Mouse (Mus musculus) WW6 (cell line): ENCODE results near the gene Crip2.

Source experiments
- DNase-seq: peaks from one replicate; pipeline ENCODE4 v3.0.0-alpha.2; 2013; ENCODE audit warnings: low read depth, low spot score

Gene Crip2

DNA sequence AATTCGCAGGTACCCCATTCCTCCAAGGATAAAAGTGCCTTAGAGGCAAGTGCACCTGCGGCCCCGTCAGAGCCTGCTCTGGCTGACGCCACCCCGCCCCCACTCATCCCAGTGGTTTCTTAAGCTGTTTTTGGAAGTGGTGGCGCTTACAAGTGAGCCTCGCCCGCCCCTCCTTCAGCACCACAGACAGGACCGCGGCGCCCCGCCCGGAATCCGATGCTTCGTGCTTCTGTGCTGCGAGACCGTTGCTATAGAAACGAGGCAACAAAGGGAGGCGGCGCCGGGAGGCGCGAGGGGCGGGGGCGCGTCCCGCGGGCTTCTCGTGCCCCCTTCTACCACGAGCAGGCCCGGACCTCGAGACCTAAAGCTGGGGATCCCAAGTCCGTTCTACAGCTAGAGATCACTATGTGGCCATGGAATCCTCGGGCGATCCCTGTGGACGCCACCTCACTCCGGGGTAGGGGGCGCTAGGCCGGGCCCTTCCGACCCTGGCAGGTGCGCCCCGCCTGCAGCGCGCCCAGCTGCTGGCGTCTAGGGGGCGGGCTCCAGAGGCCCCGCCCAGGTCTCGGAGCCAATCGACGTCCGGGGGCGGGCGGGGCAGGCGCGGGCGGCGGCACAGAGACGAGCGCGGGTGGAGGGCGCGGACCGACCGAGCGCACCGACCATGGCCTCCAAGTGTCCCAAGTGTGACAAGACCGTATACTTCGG, at the start of gene Crip2:
Gene Crip2 (plus strand): TSS at position 329 of the 708 bp plus-strand sequence.
- DNase-seq: peak; percentile 83

DNA sequence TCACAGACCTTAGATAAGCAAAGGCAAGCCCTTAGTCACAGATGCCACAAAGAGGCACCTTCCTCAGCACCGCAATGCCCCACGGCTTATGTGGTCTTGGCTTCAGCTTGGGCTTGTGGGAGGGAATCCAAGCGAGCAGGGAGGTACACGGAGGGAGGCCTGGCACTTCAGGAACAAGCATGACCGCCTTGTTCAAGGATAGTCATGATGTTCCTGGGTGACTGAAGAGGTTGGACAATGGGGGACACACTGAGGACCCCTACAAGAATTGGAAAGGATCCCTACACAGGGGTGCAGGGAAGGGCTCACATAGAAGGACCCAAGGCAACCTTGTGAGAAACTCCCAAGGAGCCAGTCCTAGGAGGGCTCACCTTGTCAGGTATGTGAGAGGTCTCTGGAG, 43.0 kb upstream of the Crip2 start:
- DNase-seq: no peak

DNA sequence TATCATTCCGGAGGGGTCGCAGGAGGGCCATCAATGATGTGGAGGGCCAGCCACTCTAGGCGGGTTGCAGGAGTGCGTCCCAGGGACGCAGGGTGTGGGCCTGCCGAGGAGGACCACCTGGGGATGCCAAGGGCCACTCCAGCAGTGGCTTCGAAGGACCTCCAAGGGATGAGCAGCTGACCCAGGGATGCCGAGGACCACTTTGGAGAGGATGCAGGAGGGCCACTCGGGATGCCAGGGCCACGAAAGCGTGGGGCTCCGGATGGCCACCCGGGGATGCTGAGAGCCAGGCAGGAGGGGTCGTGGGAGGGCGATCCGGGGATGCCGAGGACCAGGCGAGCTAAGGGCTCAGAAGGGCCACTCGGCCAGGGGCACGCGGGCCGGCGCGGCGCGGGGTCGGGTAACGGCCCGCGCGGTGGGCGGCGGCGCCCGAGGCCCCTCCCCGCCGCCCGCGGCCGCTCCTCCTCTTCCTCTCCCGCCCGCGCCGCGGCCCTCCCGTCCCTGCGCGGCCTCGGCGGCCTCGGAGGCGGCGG, 42.2 kb upstream of the Crip2 start, which contains the start of gene Mta1:
Gene Mta1 (plus strand): TSS at position 530 of the 533 bp plus-strand sequence.
- DNase-seq: no peak

DNA sequence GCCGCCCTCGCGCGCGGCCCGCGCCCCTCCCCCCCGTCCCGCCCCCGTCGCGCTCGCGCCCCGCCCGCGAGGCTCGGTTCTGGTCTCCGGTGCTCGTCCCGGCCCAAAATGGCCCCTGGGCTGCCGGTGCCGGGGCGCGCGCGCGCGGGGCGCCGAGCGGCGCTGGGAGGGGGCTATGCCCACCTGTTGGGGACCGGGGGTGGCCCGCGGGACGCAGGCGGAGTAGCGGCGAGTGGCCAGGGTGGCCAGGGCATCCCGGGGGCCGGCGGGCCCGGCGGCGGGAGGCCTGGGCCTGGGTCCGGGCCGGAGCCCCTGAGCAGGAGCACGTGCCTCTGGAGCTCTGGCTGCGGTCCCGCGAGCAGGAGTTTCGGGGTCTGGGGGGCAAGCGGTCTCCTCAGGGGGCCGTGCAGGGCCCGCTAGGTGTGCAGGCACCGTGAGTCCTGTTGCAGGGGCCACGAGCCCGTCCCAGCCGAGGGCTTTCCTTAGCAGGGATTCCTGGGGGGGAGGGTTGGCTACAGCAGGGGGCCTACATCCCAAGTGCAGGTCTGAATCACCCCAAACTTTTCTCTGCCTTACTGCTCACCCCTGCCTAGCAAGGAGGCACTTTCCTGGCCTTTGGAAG, 41.4 kb upstream of the Crip2 start:
- no peak for DNase-seq

DNA sequence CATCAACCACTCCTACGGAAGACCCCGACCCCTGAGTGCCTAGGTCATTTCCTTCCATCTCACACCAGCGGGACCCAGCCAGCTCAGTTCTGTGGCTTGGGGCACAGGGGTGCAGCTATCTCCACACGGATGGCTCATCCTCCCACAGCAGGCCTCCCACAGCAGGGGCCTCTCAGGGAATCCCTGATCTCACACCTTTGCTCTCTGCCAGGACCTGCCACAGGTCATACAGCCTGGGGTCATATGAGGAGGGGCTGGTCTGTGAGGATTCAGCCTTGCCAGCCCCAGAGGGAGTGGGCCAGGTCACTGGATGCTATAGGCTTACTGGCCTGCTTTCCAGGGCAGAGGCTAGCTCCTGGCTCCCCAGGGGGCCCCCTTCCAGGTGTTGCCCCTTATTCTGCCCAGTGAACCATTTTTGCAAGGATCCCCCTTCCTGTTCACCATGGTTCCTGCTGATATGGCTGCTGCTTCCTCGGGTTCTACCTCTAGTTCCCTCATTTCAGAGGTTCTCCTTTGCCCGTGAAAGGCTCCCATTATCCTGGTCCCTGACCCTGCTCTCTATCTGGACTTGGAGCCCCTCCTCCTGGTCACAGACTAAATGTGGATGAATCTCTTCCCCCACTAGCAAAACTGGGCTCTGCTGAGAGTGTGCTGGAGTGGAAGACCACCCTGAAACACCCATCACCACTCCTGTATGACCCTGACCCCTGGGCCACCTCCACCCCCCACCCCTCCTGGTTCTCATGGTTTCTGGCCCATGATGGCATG, 40.4 kb upstream of the Crip2 start:
- no peak for DNase-seq

DNA sequence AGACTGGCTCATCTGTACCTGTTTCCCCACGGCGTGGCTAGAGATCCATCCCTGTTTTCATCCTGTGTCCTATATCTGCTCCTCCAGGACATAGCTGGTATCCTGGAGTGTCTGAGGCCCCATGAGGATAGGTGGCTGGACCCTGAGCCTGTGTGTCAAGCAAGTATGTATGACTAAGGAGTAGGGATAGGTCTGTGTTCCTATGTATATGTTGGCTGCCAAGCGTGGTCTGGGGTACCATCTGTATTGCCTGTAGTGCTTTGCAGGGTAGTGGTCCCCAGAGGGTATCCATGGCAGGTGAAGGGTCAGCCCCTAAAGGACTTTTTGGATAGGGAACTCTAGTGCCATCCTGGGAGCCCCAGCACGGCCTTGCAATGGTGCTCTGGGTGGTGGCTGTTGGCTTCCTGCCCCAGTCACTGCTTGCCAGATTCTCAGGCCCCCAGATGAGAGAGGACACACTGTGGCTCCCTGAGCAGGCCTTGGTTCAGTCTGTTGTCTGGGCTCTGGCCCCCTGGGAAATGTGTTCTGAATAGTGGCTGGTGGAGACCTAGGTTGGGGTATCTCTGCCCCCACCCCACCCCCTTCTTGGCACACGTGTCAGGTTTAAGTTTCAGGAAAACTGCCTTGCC, 39.5 kb upstream of the Crip2 start:
- no peak for DNase-seq

DNA sequence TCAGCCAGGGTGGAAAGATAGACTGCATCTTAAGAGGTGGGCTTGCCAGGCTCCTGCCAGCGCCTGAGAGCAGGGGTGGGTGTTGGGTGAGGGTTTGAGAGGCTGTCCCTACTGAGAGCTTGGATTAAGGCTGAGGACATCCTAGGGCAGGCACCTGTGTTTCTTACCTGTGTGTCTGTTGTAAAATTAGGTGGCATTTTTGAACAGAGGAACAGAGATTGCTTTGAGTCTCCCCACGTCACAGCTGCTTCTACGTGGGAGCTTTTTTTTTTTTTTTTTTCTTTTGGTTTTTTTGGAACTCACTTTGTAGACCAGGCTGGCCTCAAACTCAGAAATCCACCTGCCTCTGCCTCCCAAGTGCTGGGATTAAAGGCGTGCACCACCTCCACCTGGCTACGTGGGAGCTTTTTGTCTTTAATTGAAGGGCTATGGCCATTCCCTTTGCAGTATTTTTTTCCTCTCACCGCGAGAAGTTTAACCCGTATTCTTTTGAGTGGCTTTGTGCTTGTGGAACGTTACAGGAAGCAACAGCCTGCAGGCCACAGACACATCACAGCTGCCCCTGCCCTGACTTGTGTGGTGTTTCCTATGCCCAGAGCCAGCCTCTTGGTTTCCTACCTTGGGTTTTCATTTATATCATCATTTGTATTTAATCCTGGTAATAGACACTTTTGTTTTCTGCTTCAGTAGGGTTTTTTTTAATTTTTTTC, 38.6 kb upstream of the Crip2 start:
- DNase-seq: no peak

DNA sequence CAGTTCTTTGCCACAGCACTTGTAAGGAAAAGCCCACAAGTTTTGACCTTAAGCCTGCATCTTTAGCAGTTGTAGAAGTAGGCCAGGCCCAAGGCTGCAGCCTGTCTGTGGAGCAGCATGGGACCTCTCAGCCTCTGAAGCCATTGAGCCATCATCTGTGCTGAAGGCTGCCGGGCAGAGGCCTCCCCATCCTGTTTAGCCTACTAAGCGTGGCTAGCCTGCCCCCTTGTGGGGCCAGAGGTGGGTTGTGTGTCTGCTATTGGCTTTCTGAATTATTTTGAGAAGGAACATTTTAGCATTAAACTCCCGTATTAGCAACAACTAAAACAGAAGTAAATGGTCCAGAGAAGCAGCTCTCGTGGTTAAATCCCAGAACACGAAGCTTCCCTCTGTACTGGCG, 37.6 kb upstream of the Crip2 start:
- DNase-seq: no peak

DNA sequence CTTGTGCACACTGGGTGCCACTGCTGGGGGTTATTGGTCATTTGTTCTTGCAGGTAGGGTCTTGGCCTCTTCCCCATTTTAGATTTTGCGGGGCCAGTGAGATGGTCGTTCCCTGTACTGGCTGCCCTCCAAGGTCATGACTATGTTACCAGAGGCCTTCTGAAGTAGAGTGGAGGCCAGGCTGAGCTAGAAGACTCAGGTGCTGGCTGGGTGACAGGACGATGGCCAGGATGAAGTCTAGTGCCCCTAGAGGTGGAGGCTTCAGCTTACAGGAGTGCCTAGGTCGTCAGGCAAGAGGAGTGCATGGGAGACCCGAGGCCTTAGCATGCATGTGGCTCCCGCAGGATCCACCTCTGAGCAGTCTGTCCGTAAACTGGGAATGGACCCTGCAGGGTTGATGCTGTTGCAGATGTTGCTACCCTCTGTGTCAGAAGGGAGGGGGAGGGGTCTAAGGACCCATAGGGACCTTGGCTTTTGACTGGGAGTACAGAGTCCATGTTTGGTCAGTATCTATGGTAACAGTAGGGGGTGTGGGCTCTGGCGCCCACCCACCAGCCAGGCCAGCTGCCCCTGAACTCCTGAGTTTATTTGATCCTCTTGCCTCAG, 36.1 kb upstream of the Crip2 start:
- no peak for DNase-seq

DNA sequence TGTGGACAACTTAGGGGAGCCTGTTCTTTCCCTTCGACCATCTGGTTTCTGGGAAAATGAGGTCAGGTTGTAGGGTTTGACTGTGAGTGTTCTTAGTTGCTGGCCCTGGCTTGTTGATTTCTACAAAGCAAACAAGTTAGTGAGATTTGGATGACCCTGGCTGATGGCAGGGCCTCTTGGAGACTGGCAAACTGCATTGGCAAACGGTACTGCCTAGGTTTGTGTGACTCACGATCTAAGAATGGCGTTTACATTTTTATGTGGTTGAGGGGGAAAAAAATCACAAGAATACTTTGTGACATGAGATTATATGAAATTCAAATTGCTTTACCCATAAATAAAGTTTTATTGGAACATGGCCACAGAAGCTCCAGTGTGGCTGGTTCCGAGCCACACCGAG, 33.6 kb upstream of the Crip2 start:
- DNase-seq: no peak

DNA sequence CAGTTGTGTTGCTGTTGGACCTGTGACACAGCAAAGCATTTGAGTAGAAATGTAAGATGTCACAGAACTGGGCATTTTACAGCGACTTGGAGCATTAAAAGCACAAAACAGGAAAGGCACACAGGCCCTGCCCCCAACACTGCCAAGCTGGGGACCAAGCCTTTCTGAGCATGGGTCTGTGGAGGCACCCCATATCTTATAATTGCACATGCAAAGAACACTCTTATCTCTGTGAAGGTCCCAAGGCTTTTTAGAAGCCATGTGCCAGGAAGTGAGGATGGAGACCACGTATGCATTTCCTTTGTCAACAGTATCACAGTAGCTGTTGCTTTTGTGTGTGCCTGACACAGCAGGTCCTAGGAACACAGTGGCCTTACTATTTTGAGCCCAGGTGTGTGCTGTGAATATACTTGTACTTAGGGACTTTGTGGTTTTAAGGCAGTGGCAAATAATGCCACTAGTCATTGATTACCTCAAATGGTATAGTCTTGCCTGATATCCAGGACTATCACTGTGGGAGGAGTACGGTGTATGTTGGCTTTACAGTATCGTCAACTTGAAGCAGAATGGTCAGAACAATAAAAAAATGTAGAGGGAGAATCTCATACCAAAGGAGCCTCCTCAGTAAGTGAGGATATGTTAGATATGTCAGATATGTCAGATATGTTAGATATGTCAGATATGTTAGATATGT, 32.5 kb upstream of the Crip2 start:
- no peak for DNase-seq

DNA sequence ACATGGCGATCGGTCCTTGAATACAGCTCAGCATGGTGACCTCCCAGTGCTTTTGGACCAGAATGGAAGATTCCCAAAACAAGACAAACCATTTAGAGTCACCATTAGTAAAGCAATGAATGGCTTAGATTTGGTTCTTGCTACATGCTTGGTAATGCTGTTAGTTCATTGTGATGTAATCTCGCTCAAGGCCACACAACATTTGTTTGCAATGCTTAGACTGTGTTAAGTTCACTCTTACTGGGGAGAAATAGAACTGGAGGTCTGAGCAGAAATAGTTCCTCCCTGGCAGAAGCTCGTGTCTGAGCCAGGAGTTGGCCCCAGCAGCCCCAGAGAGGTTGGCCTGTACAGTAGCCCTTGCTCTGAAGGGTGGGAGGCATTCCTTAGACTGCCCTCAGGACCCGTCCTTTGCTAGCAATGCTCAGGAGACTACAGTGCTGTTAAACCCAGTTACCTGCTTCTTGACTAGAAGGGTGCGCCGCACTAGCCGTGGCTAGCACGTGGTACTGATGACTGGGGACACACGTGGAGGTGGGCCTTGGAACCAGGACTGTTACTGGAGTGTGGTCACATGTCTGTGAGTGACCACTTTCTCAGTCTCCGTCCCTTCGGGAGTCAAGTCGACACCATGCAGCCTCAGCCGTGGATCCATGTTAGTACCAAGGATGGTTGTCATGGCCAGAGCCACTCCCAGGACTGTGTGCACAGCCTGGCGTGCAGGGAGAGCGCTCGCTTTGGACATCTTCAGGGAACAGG, 31.3 kb upstream of the Crip2 start:
- no peak for DNase-seq

DNA sequence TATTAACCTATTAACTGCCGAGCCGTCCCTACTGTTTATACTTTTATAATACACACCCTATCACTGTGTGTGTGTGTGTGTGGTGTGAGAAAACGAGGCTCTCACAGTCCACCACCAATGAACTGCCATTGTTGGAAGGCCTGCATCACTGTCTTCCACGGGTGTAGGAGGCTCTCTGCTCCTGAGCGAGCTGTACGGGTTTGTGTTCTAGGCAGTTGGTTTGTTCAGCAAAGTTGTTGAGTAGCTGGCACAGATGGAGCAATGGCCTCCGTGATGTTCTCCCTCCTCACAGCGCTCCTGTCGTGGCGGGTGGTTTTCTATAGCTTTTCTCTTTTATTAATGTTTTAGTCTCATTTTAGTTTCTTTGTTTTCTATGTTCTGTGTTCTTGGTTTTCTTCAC, 30.2 kb upstream of the Crip2 start:
- DNase-seq: no peak

DNA sequence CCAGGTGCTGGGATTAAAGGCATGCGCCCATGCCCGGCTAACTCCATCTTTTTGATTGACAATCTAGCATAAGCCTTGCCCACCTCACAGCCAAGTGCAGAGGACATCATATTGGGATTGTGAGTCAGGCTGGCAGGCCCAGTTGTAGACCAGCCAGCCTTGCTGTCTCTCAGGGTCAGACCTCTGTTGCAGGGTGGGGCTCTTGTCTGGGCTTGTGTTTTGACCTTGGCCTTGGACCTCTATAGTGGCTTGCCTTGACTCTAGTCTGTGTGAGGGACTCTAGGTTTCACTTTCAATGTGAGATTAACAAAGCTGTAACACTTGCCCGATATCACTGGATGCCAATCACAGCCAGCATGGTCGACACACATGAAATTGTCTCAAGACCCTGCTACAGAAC, 25.9 kb upstream of the Crip2 start:
- DNase-seq: no peak

DNA sequence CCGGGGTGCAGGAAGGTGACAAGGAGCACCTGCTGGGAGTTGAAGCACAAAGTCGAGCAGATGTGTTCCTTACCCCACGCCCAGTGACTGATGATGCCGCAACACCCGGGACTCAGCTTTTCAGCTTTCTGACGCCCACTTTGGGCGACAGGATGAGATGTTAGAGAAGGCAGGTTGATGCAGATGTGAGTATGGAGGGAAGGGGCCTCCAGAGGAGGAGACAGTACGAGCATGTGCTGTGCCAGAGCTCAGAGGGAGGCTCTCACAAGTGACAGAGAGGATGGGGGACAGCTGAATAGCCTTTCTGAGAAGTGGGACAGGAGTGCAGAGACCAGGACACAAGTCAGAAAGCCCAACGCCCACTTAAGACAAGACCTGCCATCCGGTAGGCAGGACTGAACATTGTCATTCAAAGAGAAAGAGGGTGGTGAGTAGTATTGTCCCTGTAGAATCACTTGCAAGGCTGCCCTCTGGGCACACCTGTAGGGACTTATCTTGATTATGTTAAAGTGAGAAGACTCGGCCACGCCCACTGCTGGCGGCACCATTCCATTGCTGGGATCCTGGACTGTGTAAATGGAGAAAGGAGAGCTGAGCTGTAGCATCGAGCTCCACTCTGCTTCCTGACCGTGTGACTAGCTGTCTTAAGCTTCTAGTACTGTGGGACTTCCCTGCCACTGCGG, 25.0 kb upstream of the Crip2 start:
- DNase-seq: no peak

DNA sequence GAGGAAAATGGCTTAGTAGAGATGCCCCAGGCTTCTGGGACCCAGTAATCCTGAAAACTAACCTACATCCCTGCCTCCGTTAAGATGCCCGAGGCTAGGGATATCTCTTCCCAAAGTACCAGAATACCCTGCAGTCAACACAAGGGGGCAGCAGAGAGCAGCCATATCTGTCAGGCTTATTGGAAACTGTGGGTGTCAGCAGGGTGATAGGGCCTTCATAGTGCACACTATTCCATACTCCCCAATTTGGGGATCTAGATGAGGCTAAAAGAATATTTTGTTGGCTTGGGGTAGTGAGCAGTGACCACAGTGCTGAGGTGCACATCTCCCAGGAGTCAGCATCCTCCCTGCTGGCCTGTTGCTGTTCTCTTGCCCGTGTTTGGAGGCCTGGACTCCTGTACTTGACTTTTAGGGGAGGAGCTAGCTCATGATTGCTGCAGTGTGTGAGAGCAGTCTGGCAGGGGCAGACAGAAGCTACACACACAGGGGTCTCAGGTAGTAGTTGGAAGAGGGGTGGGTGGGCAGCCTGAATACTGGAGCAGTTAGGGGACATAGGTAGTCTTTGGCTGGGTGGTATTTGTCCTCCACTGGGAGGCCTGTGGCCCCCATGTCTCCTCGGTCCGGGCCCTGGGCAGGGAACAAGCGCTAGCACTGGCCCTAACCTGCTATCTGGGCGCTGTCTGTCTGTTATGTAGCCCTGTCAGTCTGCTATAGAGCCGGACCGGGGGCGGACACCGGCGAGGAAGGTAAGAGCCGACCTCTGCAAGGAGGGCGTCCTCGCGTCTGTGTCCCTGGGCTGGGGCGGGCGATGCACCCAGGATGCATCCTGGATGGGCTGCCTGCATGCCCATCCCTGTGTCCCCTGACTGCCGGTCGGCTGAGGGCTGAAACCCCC, 20.3 kb upstream of the Crip2 start:
- no peak for DNase-seq

DNA sequence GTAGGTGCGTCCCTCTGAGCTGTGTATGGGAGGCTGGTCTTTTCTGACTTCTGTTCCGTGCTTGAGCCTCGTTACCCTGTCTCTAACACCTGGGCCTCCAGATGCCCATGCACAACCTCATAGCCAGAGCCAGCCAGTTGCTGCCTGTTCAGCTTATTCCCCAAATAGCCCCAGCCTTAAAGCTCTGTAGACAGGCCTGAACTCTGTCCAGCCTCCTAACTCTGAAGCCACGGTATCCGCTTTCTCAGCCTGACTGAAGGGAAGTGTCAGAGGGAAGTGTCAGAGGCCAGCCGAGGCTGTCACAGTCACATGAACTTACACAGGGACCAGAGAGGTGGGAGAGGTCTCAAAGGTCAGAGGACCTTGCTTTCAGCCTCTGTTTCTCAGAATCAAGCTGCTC, 15.3 kb upstream of the Crip2 start:
- DNase-seq: no peak

DNA sequence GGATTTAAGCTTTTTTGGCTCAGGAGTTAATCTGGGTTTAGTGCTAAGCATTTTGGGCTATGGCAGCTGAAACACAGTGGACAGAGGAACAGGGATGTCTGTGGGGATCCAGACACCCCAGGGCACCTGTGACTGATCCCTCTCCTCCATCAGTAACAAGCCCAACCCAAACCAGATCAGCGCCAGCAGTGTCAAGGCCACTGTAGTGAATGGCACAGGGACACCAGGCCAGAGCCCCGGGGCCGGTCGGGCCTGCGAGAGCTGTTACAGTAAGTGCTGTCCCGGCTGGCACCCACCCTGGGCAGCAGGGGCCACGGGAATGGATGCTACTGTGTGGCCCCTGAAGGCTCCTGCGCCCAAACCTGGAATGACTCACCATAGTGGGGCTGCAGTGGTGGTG, 9.3 kb upstream of the Crip2 start:
- no peak for DNase-seq
